Mouse (Mus musculus): Measurements from ENCODE around the gene Hmx2.

Hmx2 gene

GRCm38 (mm10) chr7:131548473-131548872, at the start of gene Hmx2:
TSS of gene Hmx2 (plus strand) at chr7:131548773.
- in situ Hi-C loops (cut with MboI), result loop anchor here (25.0 kb wide), 1 partner anchor 339 kb away; no protein-coding TSS in a partner anchor

DNA sequence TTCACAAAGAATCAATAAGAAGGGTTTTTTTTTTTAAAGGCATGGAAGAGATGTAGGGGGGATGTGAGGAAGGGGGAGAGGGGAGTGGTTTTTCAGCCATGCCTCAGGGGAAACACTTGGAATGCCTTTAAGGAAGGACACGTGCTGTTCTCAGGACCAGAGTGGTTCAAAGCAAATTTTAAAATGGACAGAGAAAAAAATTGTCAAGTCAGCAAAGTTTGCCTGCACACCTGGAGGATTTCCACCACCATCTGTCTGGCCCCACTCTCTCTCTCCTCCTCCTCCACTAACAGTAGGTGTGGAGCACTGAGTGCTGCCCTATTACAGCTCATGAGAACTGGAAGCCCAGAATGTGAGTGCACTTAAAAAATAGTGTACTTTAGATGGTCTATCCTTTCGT, 44.8 kb upstream of the Hmx2 start:
- in situ Hi-C loops (cut with MboI), result no loop called here

DNA sequence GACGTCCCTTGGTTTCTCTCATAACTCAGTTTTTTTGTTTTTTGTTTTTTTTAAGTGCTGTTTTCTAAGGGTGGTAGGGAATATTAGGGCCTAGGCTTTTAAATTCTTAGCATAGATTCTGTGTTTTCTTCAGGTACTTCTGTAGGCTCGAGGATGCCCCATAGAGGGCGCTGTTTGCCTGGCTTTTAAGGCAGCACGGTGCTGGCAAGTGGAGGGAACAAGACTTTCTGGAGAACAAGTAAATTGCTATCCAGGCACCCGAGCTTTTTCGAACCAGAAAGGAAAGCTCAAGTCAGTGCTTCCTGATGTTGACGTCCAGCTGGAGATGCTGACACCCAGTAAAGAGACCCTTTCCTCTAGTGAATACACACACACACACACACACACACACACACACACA, 8.6 kb upstream of the Hmx2 start:
- in situ Hi-C loops (cut with MboI), result loop anchor here (25.0 kb wide), 1 partner anchor 347 kb away; no protein-coding TSS in a partner anchor

GRCm38 (mm10) chr7:131541184-131542114, 7.1 kb upstream of the Hmx2 start:
- in situ Hi-C loops (cut with MboI), result loop anchor here (25.0 kb wide), 1 partner anchor 346 kb away; no protein-coding TSS in a partner anchor

GRCm38 (mm10) chr7:131542115-131542871, 6.3 kb upstream of the Hmx2 start, which contains the start of gene Hmx3:
TSS of gene Hmx3 (plus strand) at chr7:131542867.
- in situ Hi-C loops (cut with MboI), result loop anchor here (25.0 kb wide), 1 partner anchor 345 kb away; no protein-coding TSS in a partner anchor

DNA sequence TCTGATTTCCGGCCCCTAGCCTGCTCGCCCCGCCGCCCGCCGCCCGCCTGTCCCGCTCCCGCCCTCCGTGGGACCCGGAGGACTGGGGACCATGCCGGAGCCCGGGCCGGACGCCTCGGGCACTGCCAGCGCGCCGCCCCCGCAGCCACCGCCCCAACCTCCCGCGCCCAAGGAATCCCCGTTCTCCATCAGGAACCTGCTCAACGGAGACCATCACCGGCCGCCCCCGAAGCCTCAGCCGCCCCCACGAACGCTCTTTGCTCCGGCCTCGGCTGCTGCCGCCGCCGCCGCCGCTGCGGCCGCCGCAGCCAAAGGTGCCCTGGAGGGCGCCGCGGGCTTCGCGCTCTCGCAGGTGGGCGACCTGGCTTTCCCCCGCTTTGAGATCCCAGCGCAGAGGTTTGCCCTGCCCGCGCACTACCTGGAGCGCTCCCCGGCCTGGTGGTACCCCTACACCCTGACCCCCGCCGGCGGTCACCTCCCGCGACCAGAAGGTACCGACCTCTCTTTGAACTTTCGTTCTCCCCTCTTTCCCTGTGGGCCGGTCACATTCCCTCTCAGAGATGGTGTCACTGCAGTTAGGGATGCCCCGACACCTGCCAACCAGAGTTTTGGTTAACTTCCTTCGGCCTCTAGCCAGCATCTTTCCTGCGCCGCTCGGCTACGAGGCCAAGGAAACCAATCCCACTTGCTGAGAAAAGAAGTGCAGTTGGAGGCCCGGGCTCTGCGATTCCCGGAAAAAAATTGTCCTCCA, 5.5 kb upstream of the Hmx2 start:
- in situ Hi-C loops (cut with MboI), result loop anchor here (25.0 kb wide), 1 partner anchor 344 kb away; no protein-coding TSS in a partner anchor

DNA sequence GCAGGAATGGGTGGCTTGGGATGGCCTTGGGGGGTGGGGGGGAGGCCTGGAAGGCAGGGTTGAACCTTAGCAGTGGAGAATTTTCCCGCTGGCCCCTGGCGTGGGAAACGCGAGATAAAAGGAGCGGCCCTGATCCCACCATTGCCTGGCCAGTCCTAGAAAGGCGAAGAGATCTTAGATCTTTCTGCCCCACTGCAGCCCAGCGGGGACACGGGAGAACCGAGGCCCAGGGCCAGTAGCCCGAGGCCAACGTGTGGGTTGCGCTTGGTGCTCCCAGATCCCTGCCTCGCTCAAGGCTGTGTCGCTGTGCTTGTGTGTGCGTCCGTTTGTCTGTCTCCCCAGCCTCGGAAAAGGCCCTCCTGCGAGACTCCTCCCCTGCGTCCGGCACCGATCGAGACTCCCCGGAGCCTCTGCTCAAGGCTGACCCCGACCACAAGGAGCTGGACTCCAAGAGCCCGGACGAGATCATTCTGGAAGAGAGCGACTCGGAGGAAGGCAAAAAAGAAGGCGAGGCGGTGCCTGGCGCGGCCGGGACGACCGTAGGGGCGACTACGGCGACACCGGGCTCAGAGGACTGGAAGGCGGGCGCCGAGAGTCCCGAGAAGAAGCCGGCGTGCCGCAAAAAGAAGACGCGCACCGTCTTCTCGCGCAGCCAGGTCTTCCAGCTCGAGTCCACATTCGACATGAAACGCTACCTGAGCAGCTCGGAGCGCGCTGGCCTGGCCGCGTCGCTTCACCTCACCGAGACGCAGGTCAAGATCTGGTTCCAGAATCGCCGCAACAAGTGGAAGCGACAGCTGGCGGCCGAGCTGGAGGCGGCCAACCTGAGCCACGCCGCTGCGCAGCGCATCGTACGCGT, 4.7 kb upstream of the Hmx2 start:
- in situ Hi-C loops (cut with MboI), result loop anchor here (25.0 kb wide), 1 partner anchor 343 kb away; no protein-coding TSS in a partner anchor

DNA sequence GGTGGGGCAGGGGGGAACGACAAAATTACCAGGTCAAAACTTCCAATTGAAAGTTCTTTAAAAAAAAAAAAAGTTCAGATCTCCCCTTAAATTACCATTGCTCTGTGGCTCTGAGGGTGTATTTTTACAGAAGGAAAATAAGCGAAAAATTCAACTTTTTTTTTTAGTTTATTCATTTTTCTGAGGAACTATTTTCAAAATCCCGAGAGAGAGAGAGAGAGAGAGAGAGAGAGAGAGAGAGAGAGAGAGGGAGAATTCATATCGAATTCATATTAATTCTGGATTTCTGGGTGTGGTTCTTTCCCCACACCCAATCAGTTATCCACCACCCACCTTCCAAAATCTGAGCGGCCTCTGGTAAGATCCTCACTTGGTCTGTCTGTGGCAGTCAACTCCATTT, 3.7 kb upstream of the Hmx2 start:
- in situ Hi-C loops (cut with MboI), result loop anchor here (25.0 kb wide), 1 partner anchor 342 kb away; no protein-coding TSS in a partner anchor

- in situ Hi-C loops (cut with MboI), result loop anchor here (25.0 kb wide), 1 partner anchor 341 kb away; no protein-coding TSS in a partner anchor
Observed at GRCm38 (mm10) chr7:131545701-131546385, 2.7 kb upstream of the Hmx2 start.

DNA sequence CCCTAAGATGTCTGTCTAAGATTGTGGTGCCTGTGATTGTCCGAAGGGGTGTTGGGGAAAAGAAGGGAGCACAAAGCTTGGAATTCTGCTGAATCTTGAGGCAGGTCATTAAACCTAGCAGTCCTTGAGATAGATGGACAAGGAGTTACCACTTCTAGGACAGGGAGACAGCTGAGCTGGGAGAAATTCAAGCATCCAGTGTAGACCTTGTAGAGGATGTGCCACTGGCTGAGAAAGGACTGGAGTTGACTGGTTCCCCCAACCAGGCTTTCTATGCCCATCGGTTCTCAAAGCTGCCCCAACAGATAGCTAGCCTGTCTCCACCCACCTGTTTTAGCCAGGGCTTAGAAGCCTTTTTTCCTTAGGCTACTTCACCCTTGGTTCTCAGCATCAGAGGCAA, 2.1 kb upstream of the Hmx2 start:
- in situ Hi-C loops (cut with MboI), result loop anchor here (25.0 kb wide), 1 partner anchor 341 kb away; no protein-coding TSS in a partner anchor

GRCm38 (mm10) chr7:131547481-131547880, 1.1 kb upstream of the Hmx2 start:
- in situ Hi-C loops (cut with MboI), result loop anchor here (25.0 kb wide), 1 partner anchor 340 kb away; no protein-coding TSS in a partner anchor

GRCm38 (mm10) chr7:131551471-131551870, 2.9 kb downstream of the Hmx2 start:
- in situ Hi-C loops (cut with MboI), result loop anchor here (25.0 kb wide), 2 partner anchors 1011 to 1039 kb away; partner anchors contain the start of gene Ate1

GRCm38 (mm10) chr7:131551931-131552741, 3.6 kb downstream of the Hmx2 start:
- in situ Hi-C loops (cut with MboI), result loop anchor here (25.0 kb wide), 2 partner anchors 1010 to 1040 kb away; partner anchors contain the start of gene Ate1

DNA sequence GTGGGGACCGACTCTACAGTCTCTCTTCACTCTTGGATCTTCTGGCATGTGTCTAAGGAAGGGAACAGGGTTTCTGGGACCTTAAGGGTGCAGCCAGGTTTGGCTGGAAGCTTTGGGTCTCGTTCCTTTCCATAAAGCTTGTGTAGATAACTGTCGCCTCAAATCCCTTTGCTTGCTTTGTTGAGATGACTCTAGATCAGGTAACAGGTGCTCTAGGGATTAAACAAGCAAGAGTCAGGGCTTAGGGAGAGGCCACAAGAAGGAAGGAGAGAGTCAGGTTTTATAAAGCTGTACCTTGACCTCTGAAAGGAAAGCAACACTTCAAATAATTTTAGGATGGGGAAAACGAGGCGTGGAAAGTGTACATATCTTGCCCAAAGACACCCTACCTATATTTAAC, 4.2 kb downstream of the Hmx2 start:
- in situ Hi-C loops (cut with MboI), result loop anchor here (25.0 kb wide), 2 partner anchors 1010 to 1040 kb away; partner anchors contain the start of gene Ate1

GRCm38 (mm10) chr7:131553771-131554175, 5.2 kb downstream of the Hmx2 start:
- in situ Hi-C loops (cut with MboI), result loop anchor here (25.0 kb wide), 2 partner anchors 1009 to 1041 kb away; partner anchors contain the start of gene Ate1

GRCm38 (mm10) chr7:131554341-131555180, 6.0 kb downstream of the Hmx2 start:
- in situ Hi-C loops (cut with MboI), result loop anchor here (25.0 kb wide), 2 partner anchors 1008 to 1042 kb away; partner anchors contain the start of gene Ate1
